ENCODE assay signal across 16 mouse cellular contexts in genomic region chr13:6142771-6143170, GRCm38 (mm10).
"Had no signal": no experiment of that assay in that cellular context is flagged by ENCODE, and none has a peak within 500 bp of the region (broad histone marks: within the 10 kb centered on the region; RNA-seq: fewer than 3 reads in every experiment).

No protein-coding gene starts in this region.

- H3K4me3 ChIP-seq: neural tube, embryonic 13.5 days; neural tube, embryonic 15.5 days; stomach, embryonic 15.5 days had no signal

- DNase-seq: retina, postnatal 1 day; right cerebral cortex, adult 18-20 months; right cerebral cortex, postnatal 14 days; right cerebral cortex, postnatal 25 days; right cerebral cortex, postnatal 4 days; spleen, adult 18-20 months; thymus, adult 18-20 months; thymus, adult 2 months; thymus, postnatal 14 days; thymus, postnatal 25 days; thymus, postnatal 36 days; thymus, postnatal 4 days had no signal

- H3K9me3 ChIP-seq: neural tube, embryonic 13.5 days; neural tube, embryonic 15.5 days; stomach, embryonic 15.5 days had no signal

- H3K4me1 ChIP-seq: neural tube, embryonic 13.5 days; neural tube, embryonic 15.5 days; stomach, embryonic 15.5 days had no signal

- H3K27me3 ChIP-seq: neural tube, embryonic 13.5 days; neural tube, embryonic 15.5 days; stomach, embryonic 15.5 days had no signal

- H3K36me3 ChIP-seq: neural tube, embryonic 13.5 days; neural tube, embryonic 15.5 days; stomach, embryonic 15.5 days had no signal

- H3K27ac ChIP-seq: neural tube, embryonic 13.5 days; neural tube, embryonic 15.5 days; stomach, embryonic 15.5 days; stomach, postnatal 0 days had no signal

- H3K9ac ChIP-seq: neural tube, embryonic 13.5 days; neural tube, embryonic 15.5 days; stomach, embryonic 15.5 days had no signal

- H3K4me2 ChIP-seq: neural tube, embryonic 13.5 days; neural tube, embryonic 15.5 days; stomach, embryonic 15.5 days had no signal
